Mouse (Mus musculus): Measurements from ENCODE around the gene Ttc39d. TPM values are rescaled to one million over a fixed set of nuclear protein-coding genes. Genes with fewer than 3 reads are reported as not detected.
"Not testable (repeated sequence)": the region's sequence is repeated elsewhere in the genome, so short reads cannot be mapped to it uniquely, and the experiment has no call there.

The Ttc39d gene
- polyA plus RNA-seq, 1 experiment from 2014 or later, result not detected

DNA sequence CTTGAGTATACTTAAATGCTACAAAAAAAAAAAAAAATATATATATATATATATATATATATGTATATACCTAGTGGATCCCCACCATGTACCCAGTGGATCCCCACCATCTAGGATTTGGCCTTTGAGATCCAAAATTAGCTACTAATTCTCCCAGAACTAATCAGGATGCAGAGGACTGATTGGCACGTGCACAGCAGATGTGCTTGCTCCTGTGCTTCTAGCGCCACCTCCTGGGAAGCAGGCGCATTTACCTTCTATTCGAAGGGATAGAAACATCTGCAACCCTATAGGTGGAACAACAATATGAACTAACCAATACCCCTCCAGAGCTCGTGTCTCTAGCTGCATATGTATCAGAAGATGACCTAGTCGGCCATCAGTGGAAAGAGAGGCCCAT, 27.3 kb upstream of the Ttc39d start:
- Histone ChIP-seq H3K4me2 (ENCODE audit: low read depth, low read length) (no peak overlapping the region), H3K36me3 (ENCODE audit: control insufficient read depth, insufficient read depth, low read length) (no peaks in the 10 kb centered on the region), H3K27me3 (replicated peaks; ENCODE audit: control insufficient read depth, insufficient read depth, low read length) (no peaks in the 10 kb centered on the region), H3K27ac (ENCODE audit: low read length) (no peak overlapping the region), H3K9me3 (ENCODE audit: control insufficient read depth, low read length) (no peaks in the 10 kb centered on the region), H3K4me3 (ENCODE audit: low read length) (no peak overlapping the region), H3K9ac (ENCODE audit: low read depth, low read length) (no peak overlapping the region), H3K4me1 (ENCODE audit: control insufficient read depth, insufficient read depth, low read length) (0 out of 2 replicates have a peak, but pooled peaks cover 2% of the 10 kb centered on the region)
- WGBS, result 0% methylated on average over 6 of the region's 6 CpGs
- ATAC-seq, result peak; percentile 86

DNA sequence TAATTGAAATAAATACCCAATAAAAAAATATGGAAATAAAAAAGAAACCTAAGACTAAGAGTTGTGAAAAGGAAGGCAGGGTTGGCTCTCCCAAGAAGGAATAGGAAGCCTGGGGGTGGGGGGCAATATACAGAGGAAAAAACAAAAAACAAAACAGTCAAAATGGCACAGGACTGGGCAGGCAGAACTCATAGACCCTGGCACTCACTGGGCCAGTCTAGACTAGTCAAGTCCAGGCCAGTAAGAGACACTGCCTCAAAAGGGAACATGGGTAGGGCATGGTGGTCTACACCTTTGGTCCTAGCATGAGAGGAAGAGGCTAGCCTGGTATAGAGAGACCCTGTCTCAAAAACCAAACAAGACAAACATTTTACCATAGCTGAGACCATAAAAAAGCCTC, 26.8 kb upstream of the Ttc39d start:
- Histone ChIP-seq H3K4me2 (ENCODE audit: low read depth, low read length) (no peak overlapping the region), H3K4me3 (ENCODE audit: low read length) (no peak overlapping the region), H3K9me3 (ENCODE audit: control insufficient read depth, low read length) (no peaks in the 10 kb centered on the region), H3K9ac (ENCODE audit: low read depth, low read length) (no peak overlapping the region), H3K27me3 (replicated peaks; ENCODE audit: control insufficient read depth, insufficient read depth, low read length) (no peaks in the 10 kb centered on the region), H3K36me3 (ENCODE audit: control insufficient read depth, insufficient read depth, low read length) (no peaks in the 10 kb centered on the region), H3K4me1 (ENCODE audit: control insufficient read depth, insufficient read depth, low read length) (no peaks in the 10 kb centered on the region), H3K27ac (ENCODE audit: low read length) (no peak overlapping the region)
- no peak for ATAC-seq

DNA sequence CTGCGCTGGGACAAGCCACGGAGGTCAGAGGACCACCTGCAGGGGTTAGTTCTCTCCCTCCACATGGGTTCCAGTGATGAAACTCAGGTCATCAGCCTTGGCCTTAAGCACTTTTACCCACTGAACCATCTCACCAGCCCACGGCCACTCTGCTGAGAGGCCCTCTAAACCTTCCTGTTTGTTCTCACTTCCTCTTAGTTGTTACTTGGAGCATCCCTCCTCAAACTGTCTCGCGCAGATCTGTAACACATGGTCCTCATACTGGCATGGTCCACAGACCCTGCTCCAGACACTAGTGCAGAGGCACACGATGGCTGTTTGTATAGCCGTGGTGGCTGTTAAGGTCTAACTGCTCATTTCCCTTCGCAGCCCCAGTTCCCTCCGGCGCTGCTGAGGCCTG, 23.6 kb upstream of the Ttc39d start:
- no peak overlapping the region for H3K4me2 ChIP-seq (ENCODE audit: low read depth, low read length)
- H3K27ac ChIP-seq (ENCODE audit: low read length), result no peak overlapping the region
- no peaks in the 10 kb centered on the region for H3K36me3 ChIP-seq (ENCODE audit: control insufficient read depth, insufficient read depth, low read length)
- H3K4me3 ChIP-seq (ENCODE audit: low read length), result no peak overlapping the region
- no peak overlapping the region for H3K9ac ChIP-seq (ENCODE audit: low read depth, low read length)
- H3K4me1 ChIP-seq (ENCODE audit: control insufficient read depth, insufficient read depth, low read length), result no peaks in the 10 kb centered on the region
- no peak for ATAC-seq
- no peaks in the 10 kb centered on the region for H3K9me3 ChIP-seq (ENCODE audit: control insufficient read depth, low read length)
- no peaks in the 10 kb centered on the region for H3K27me3 ChIP-seq (replicated peaks; ENCODE audit: control insufficient read depth, insufficient read depth, low read length)
- 85% methylated on average over 10 of the region's 10 CpGs for WGBS

DNA sequence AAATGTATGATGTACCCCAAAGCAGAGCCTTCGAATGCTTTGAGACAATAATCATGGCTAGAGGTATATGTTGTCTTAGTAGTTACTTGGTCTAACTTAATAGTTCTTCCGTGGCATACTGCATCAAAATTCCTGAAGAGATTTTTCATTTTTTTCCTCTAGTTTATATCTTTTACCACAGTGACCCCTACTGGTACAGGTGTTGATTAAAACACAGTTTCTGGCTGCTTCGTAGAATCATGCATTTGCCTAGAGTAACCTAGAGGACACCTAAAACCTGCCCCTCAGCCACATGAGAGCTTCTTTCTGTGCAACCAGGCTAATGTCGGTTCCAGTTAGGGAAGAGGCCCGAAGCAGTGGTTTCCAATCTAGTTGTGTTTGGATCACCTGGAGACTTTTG, 14.2 kb upstream of the Ttc39d start:
- H3K27me3 ChIP-seq (replicated peaks; ENCODE audit: control insufficient read depth, insufficient read depth, low read length), result no peaks in the 10 kb centered on the region
- H3K27ac ChIP-seq (ENCODE audit: low read length), result no peak overlapping the region
- no peaks in the 10 kb centered on the region for H3K9me3 ChIP-seq (ENCODE audit: control insufficient read depth, low read length)
- no peak overlapping the region for H3K4me3 ChIP-seq (ENCODE audit: low read length)
- H3K9ac ChIP-seq (ENCODE audit: low read depth, low read length), result no peak overlapping the region
- no peaks in the 10 kb centered on the region; the same call in 1 of the 2 replicates for H3K36me3 ChIP-seq (ENCODE audit: control insufficient read depth, insufficient read depth, low read length)
- no peak for ATAC-seq
- WGBS, result 64% methylated on average over 5 of the region's 5 CpGs
- H3K4me2 ChIP-seq (ENCODE audit: low read depth, low read length), result no peak overlapping the region
- H3K4me1 ChIP-seq (ENCODE audit: control insufficient read depth, insufficient read depth, low read length), result no peaks in the 10 kb centered on the region

DNA sequence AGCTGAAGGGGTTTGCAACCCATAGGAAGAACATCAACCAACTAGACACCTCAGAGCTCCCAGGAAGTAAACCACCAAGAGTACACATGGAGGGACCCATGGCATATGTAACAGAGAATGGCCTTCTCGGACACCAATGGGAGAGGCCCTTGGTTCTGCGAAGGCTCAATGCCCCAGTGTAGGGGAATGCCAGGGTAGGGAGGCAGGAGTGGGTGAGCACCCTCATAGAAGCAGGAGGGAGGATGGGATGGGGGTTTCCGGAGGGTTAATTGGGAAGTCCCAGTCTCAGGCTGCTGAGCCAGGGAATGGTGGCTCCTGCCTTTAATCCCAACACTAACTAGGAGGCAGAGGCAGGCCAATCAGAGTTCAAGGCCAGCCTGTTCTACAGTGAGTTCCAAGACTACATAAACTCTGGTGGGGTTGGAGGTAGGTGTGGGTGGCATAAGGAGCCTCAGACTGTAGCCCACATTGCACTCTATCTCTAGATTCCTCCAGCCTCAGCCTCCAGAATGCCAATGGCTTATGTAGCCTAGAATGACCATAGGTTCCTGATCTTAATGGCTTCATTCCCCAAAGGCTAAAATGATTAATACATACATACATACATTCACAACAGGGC, 8.0 kb upstream of the Ttc39d start:
- H3K4me3 ChIP-seq (ENCODE audit: low read length), result no peak overlapping the region
- H3K27ac ChIP-seq (ENCODE audit: low read length), result no peak overlapping the region
- ATAC-seq, result peak; percentile 33; the same call in 1 of the 2 replicates
- H3K4me1 ChIP-seq (ENCODE audit: control insufficient read depth, insufficient read depth, low read length), result no peaks in the 10 kb centered on the region
- no peak overlapping the region for H3K4me2 ChIP-seq (ENCODE audit: low read depth, low read length)
- H3K27me3 ChIP-seq (replicated peaks; ENCODE audit: control insufficient read depth, insufficient read depth, low read length), result no peaks in the 10 kb centered on the region
- H3K36me3 ChIP-seq (ENCODE audit: control insufficient read depth, insufficient read depth, low read length), result peaks cover 4% of the 10 kb centered on the region
- 92% methylated on average over 3 of the region's 3 CpGs for WGBS
- H3K9me3 ChIP-seq (ENCODE audit: control insufficient read depth, low read length), result no peaks in the 10 kb centered on the region
- no peak overlapping the region for H3K9ac ChIP-seq (ENCODE audit: low read depth, low read length)

DNA sequence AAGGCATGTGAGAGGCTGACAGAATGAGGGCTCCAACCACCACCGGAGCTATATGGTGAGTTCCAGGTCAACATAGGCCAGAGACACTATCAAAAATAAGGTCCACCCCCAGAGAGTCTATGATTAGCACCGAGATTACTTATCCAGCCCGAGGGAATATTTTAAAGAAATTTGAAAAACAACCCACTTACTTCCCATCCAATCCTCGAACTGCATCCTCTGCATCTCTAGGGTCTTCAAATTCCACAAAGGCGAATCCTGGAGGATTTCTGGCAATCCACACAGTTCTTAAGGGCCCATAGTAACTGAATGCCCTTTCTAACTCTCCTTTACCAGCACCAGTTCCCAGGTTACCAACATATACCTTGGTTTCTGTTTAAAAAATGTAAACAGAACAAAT, 1.6 kb upstream of the Ttc39d start:
- 11% methylated on average over 5 of the region's 5 CpGs for WGBS
- Histone ChIP-seq H3K4me3 (ENCODE audit: low read length) (peak overlapping the region; percentile 93), H3K4me1 (ENCODE audit: control insufficient read depth, insufficient read depth, low read length) (0 out of 2 replicates have a peak, but pooled peaks cover 8% of the 10 kb centered on the region), H3K9ac (ENCODE audit: low read depth, low read length) (peak overlapping the region; percentile 99), H3K27ac (ENCODE audit: low read length) (no peak overlapping the region), H3K9me3 (ENCODE audit: control insufficient read depth, low read length) (no peaks in the 10 kb centered on the region), H3K27me3 (replicated peaks; ENCODE audit: control insufficient read depth, insufficient read depth, low read length) (no peaks in the 10 kb centered on the region), H3K36me3 (ENCODE audit: control insufficient read depth, insufficient read depth, low read length) (peaks cover 4% of the 10 kb centered on the region; the same call in 1 of the 2 replicates), H3K4me2 (ENCODE audit: low read depth, low read length) (peak overlapping the region; percentile 73)
- ATAC-seq, result no peak

DNA sequence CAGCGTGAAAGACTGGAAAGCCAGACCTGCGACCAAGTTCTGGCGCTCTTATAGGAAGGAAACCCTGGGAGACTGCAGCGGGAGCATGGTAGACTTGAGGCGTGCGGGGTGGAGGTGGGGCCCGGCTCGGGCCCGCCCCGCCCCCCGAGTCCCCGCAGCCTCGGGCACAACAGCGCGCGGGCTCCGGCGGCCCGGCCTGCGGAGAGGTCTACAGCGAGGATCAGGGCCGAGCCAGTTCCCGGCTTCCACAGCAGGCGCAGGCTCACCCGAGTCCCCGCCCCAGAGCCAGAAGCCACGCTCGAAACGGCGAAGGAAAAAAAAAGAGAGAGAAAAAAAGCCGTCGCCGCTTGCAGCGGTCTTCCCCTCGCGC, 974 bp upstream of the Ttc39d start:
- Histone ChIP-seq H3K9me3 (ENCODE audit: control insufficient read depth, low read length) (no peaks in the 10 kb centered on the region), H3K36me3 (ENCODE audit: control insufficient read depth, insufficient read depth, low read length) (peaks cover 4% of the 10 kb centered on the region; the same call in 1 of the 2 replicates), H3K4me2 (ENCODE audit: low read depth, low read length) (peak overlapping the region; percentile 73), H3K4me3 (ENCODE audit: low read length) (peak overlapping the region; percentile 93), H3K27ac (ENCODE audit: low read length) (peak overlapping the region; percentile 99), H3K27me3 (replicated peaks; ENCODE audit: control insufficient read depth, insufficient read depth, low read length) (no peaks in the 10 kb centered on the region), H3K4me1 (ENCODE audit: control insufficient read depth, insufficient read depth, low read length) (0 out of 2 replicates have a peak, but pooled peaks cover 8% of the 10 kb centered on the region), H3K9ac (ENCODE audit: low read depth, low read length) (peak overlapping the region; percentile 99)
- under 1% methylated on average over 36 of the region's 36 CpGs for WGBS
- ATAC-seq, result peak; percentile 66

DNA sequence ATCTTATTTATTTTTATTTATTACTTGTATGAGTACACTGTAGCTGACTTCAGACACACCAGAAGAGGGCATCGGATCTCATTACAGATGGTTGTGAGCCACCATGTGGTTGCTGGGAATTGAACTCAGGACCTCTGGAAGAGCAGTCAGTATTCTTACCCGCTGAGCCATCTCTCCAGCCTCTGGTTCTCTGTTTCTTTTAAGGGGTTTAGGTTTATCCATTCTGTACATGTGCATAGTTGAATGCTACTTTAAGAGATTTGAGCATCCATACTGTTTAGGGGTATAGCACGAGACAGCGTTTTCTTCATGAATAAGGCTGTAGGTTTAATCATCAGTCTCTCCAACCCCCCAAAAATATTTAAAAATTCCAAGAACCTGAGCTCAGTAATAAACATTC, 6.7 kb downstream of the Ttc39d start:
- not testable (repeated sequence) for H3K4me3 ChIP-seq (ENCODE audit: low read length); ATAC-seq; H3K27ac ChIP-seq (ENCODE audit: low read length); H3K9me3 ChIP-seq (ENCODE audit: control insufficient read depth, low read length); H3K27me3 ChIP-seq (replicated peaks; ENCODE audit: control insufficient read depth, insufficient read depth, low read length); H3K36me3 ChIP-seq (ENCODE audit: control insufficient read depth, insufficient read depth, low read length); H3K9ac ChIP-seq (ENCODE audit: low read depth, low read length); H3K4me2 ChIP-seq (ENCODE audit: low read depth, low read length); H3K4me1 ChIP-seq (ENCODE audit: control insufficient read depth, insufficient read depth, low read length)
- WGBS, result 90% methylated on average over 4 of the region's 4 CpGs

DNA sequence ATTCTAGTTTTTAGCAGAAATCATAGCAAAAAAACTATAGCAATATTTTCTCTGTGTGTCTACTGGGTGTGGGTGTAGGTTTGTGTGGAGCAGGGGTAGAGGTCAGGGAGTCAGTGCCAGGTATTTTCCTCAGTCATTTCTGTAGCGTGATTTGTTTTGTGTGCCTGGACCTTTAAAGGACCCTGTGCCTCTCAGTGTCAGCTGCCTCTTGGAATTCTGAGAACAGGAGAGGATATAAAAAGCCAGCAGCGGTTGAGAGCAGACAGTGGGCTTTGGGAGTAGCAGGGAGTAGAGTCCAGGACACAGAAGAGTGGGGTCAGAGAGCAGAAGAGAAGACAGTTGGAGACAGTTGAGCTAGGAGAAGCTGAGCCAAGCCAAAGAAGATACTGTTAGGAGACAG, 12.9 kb downstream of the Ttc39d start:
- peaks cover 2% of the 10 kb centered on the region; the same call in 1 of the 2 replicates for H3K4me1 ChIP-seq (ENCODE audit: control insufficient read depth, insufficient read depth, low read length)
- no peak overlapping the region for H3K4me3 ChIP-seq (ENCODE audit: low read length)
- no peaks in the 10 kb centered on the region for H3K9me3 ChIP-seq (ENCODE audit: control insufficient read depth, low read length)
- ATAC-seq, result no peak
- no peaks in the 10 kb centered on the region for H3K36me3 ChIP-seq (ENCODE audit: control insufficient read depth, insufficient read depth, low read length)
- no peak overlapping the region for H3K4me2 ChIP-seq (ENCODE audit: low read depth, low read length)
- H3K27me3 ChIP-seq (replicated peaks; ENCODE audit: control insufficient read depth, insufficient read depth, low read length), result no peaks in the 10 kb centered on the region
- 71% methylated on average over 2 of the region's 2 CpGs for WGBS
- H3K27ac ChIP-seq (ENCODE audit: low read length), result no peak overlapping the region
- no peak overlapping the region for H3K9ac ChIP-seq (ENCODE audit: low read depth, low read length)

DNA sequence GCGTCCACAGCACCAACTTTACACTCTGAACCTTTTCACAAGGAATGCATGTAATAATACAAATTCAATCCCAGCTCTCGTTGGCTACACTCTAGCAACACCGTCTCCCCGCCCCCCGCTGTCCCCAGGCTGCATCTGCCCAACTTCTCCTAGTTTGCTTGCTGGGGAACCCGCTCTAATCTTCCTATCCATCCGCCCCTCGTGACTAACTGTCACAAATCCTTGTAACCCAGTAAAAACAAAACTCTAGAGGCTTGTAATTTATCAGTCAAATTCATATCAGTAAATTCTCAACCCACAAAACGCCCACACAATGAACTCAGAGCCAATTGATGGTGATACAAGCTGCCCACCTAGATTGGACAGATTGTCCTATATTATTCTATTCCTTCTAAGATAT, 13.9 kb downstream of the Ttc39d start:
- H3K4me3 ChIP-seq (ENCODE audit: low read length), result no peak overlapping the region
- H3K27ac ChIP-seq (ENCODE audit: low read length), result no peak overlapping the region
- H3K9ac ChIP-seq (ENCODE audit: low read depth, low read length), result no peak overlapping the region
- no peaks in the 10 kb centered on the region for H3K27me3 ChIP-seq (replicated peaks; ENCODE audit: control insufficient read depth, insufficient read depth, low read length)
- no peaks in the 10 kb centered on the region for H3K9me3 ChIP-seq (ENCODE audit: control insufficient read depth, low read length)
- WGBS, result 68% methylated on average over 9 of the region's 9 CpGs
- no peak for ATAC-seq
- H3K4me1 ChIP-seq (ENCODE audit: control insufficient read depth, insufficient read depth, low read length), result peaks cover 4% of the 10 kb centered on the region; the same call in 1 of the 2 replicates
- no peaks in the 10 kb centered on the region for H3K36me3 ChIP-seq (ENCODE audit: control insufficient read depth, insufficient read depth, low read length)
- H3K4me2 ChIP-seq (ENCODE audit: low read depth, low read length), result no peak overlapping the region

Data from intestine, embryonic 16.5 days (tissue).